Mouse (Mus musculus) erythroblast, embryonic 14.5 days (primary cell): Measurements from ENCODE around the gene Abca1. TPM values are rescaled to one million over a fixed set of nuclear protein-coding genes. Genes with fewer than 3 reads are reported as not detected.

ENCODE experiments used
- H3K27me3 ChIP-seq: 2 replicates; pipeline ENCODE4 v1.6.1; 2012; ENCODE audit warnings: inconsistent platforms; ENCODE audit not compliant: control insufficient read depth
- H3K36me3 ChIP-seq: 2 replicates; pipeline ENCODE4 v1.6.1; 2012; ENCODE audit warnings: mild to moderate bottlenecking, inconsistent platforms; ENCODE audit not compliant: control insufficient read depth
- H3K4me1 ChIP-seq: 2 replicates; pipeline ENCODE4 v1.6.1; 2012; ENCODE audit warnings: inconsistent platforms; ENCODE audit not compliant: control insufficient read depth
- H3K4me3 ChIP-seq: replicated peaks from 2 replicates; pipeline ENCODE3; 2012; ENCODE audit warnings: moderate library complexity, mild to moderate bottlenecking, inconsistent platforms
- H3K9me3 ChIP-seq: 2 replicates; pipeline ENCODE4 v1.6.1; 2012; ENCODE audit warnings: low read length, inconsistent platforms, mixed read lengths; ENCODE audit not compliant: control insufficient read depth
- GATA1 ChIP-seq: IDR thresholded peaks from 2 replicates; pipeline ENCODE4 v1.6.1; 2012; ENCODE audit warnings: low read length, inconsistent platforms, mixed read lengths
- TAL1 ChIP-seq: IDR thresholded peaks from 3 replicates; pipeline ENCODE4 v1.6.1; 2012; ENCODE audit warnings: low read length, inconsistent platforms, mixed read lengths
- polyA plus RNA-seq: library from polyadenylated mRNA; stranded (reverse); fragments of >175 nt; gene quantifications from 2 replicates; pipeline ENCODE4 v1.2.3, GENCODE M21; 2012

The Abca1 gene
- polyA plus RNA-seq, 1 experiment, result 0.01 TPM

DNA sequence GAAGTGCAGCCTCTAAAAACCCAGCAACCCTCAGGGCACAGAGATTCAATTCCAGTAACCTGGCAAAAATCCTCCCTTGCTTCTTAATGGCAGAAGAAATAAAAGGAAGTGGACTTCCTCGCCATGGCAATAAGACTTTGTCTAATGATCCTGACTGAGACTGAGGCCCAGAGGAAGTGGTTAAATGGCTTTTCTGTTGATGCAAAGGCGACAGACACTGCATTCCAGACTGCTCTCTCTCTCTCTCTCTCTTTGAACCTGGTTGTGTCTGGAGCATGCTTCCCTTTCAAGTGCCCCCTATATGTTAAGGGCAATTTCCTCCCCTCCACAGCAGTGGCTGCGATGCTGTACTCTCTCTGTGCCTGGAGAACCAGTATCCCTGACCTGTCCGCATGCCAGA, 70.7 kb downstream of the Abca1 start:
- TF ChIP-seq GATA1, result no peak
- no peak for TF ChIP-seq TAL1
- Histone ChIP-seq H3K36me3 (peaks cover 14% of the 10 kb centered on the region; the same call in 1 of the 2 replicates), H3K4me1 (no peaks in the 10 kb centered on the region), H3K4me3 (no peak overlapping the region), H3K9me3 (no peaks in the 10 kb centered on the region), H3K27me3 (no peaks in the 10 kb centered on the region)

- Histone ChIP-seq H3K9me3 (no peaks in the 10 kb centered on the region), H3K27me3 (no peaks in the 10 kb centered on the region), H3K4me1 (no peaks in the 10 kb centered on the region), H3K4me3 (no peak overlapping the region), H3K36me3 (peaks cover 10% of the 10 kb centered on the region; the same call in 1 of the 2 replicates)
- TF ChIP-seq GATA1, result no peak
- no peak for TF ChIP-seq TAL1
Observed at GRCm38 (mm10) chr4:53086636-53087035, 73.1 kb downstream of the Abca1 start.

DNA sequence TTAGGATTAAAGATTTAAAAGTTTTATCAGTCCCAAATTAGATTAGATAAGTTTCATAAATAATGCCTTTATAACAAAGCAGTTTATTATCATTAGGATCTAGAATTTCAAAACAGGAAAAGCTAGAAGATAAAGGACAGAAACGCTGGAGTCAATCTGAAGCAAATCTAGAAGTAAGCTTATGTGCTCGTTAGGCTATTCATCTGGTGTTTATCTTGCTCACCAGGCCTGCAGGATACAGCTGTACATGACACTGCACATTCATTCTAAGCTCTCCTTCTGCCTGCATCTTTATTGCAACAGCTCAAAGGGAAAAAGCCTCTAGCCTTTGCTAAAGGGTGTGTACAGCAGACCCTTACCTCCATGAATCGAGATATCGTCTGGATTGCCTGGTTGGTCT, 74.1 kb downstream of the Abca1 start:
- Histone ChIP-seq H3K27me3 (no peaks in the 10 kb centered on the region), H3K9me3 (no peaks in the 10 kb centered on the region), H3K4me3 (no peak overlapping the region), H3K36me3 (peaks cover 10% of the 10 kb centered on the region; the same call in 1 of the 2 replicates), H3K4me1 (no peaks in the 10 kb centered on the region)
- TF ChIP-seq TAL1 (no peak), GATA1 (no peak)

DNA sequence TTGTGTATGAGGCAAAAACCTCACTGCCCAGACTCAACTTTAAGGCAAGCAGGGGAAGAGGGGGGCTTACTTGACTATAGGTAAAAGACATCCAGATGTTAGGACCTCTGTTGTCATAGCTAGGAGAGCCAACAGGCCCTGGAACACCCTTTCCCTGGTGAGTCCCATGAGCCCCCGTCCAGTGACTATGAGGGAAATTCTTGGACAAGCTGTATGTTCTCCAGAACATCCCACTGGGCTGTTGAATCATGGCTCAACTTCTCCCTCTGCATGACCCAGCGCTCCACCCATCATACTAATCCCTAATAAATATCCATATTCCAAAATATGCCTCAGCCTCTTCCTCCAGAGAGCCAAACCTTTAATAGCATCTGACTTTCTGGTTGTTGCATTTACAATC, 76.6 kb downstream of the Abca1 start:
- no peak for TF ChIP-seq TAL1
- TF ChIP-seq GATA1, result no peak
- Histone ChIP-seq H3K9me3 (no peaks in the 10 kb centered on the region), H3K36me3 (peaks cover 13% of the 10 kb centered on the region; the same call in 1 of the 2 replicates), H3K27me3 (no peaks in the 10 kb centered on the region), H3K4me3 (no peak overlapping the region), H3K4me1 (no peaks in the 10 kb centered on the region)

GRCm38 (mm10) chr4:53082451-53082850, 77.2 kb downstream of the Abca1 start:
- TF ChIP-seq TAL1 (no peak), GATA1 (no peak)
- Histone ChIP-seq H3K36me3 (peaks cover 13% of the 10 kb centered on the region; the same call in 1 of the 2 replicates), H3K4me1 (no peaks in the 10 kb centered on the region)

DNA sequence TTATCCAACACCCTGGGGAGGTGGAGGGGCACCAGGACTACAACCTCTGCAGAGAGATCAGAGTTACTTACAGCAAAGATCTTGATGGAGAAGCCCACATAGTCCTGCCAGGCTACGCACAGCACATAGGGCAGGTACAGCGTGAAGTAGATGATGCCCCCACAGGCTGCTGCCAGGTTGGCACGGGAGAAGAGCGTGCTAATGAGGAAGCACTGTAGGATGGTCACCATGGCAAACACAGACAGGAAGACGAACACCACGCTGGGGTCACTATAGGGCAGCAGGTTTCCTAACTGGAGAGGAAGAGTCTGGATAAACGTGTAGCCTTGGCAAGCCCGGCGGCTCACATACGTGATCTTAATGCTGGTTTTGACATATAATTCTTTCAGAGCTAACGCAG, 77.8 kb downstream of the Abca1 start:
- H3K36me3 ChIP-seq, result peaks cover 14% of the 10 kb centered on the region; the same call in 1 of the 2 replicates
- TF ChIP-seq TAL1 (no peak), GATA1 (no peak)
- H3K9me3 ChIP-seq, result no peaks in the 10 kb centered on the region
- H3K4me1 ChIP-seq, result no peaks in the 10 kb centered on the region
- H3K27me3 ChIP-seq, result no peaks in the 10 kb centered on the region
- H3K4me3 ChIP-seq, result no peak overlapping the region

More at GRCm38 (mm10) chr4:53082451-53082850, 77.2 kb downstream of the Abca1 start:
- no peaks in the 10 kb centered on the region for H3K9me3 ChIP-seq
- no peak overlapping the region for H3K4me3 ChIP-seq
- no peaks in the 10 kb centered on the region for H3K27me3 ChIP-seq

DNA sequence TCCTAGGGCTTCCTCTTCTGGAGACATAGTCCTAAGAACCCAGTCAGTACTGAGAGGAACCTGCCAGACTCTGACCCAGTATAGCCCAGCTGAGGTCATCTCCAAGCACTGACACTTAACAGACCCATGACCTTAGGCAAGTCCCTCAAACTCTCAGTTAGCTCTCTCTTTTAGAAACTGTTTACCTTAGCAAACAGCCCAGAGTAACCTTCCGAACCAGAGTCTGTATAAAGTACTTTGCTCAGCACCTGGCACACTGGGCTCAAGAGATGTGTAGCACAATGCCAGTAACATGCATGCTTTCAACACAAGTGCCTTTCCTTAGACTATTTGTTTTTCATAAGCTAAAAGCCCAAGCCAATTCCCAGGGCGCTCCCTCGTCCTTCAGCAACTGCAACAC, 79.4 kb downstream of the Abca1 start:
- no peak for TF ChIP-seq GATA1
- no peak for TF ChIP-seq TAL1
- no peak overlapping the region for H3K4me3 ChIP-seq
- H3K27me3 ChIP-seq, result no peaks in the 10 kb centered on the region
- H3K4me1 ChIP-seq, result no peaks in the 10 kb centered on the region
- peaks cover 21% of the 10 kb centered on the region; the same call in 1 of the 2 replicates for H3K36me3 ChIP-seq
- H3K9me3 ChIP-seq, result no peaks in the 10 kb centered on the region

- H3K4me3 ChIP-seq, result no peak overlapping the region
- no peaks in the 10 kb centered on the region for H3K27me3 ChIP-seq
- peaks cover 24% of the 10 kb centered on the region; the same call in 1 of the 2 replicates for H3K36me3 ChIP-seq
- TF ChIP-seq TAL1 (no peak), GATA1 (no peak)
- H3K4me1 ChIP-seq, result no peaks in the 10 kb centered on the region
- H3K9me3 ChIP-seq, result no peaks in the 10 kb centered on the region
Observed at GRCm38 (mm10) chr4:53078793-53079310, 80.8 kb downstream of the Abca1 start.

GRCm38 (mm10) chr4:53076788-53077350, 82.8 kb downstream of the Abca1 start:
- H3K4me1 ChIP-seq, result no peaks in the 10 kb centered on the region
- H3K4me3 ChIP-seq, result no peak overlapping the region
- TF ChIP-seq GATA1 (no peak), TAL1 (no peak)
- peaks cover 25% of the 10 kb centered on the region; the same call in 1 of the 2 replicates for H3K36me3 ChIP-seq
- H3K27me3 ChIP-seq, result no peaks in the 10 kb centered on the region
- H3K9me3 ChIP-seq, result no peaks in the 10 kb centered on the region
